Mouse (Mus musculus): ENCODE data around the gene Pdss2.

Pdss2 gene

GRCm38 (mm10) chr10:43440981-43441740 lies 219.9 kb downstream of the Pdss2 start:
- no peak for DNase-seq

DNA sequence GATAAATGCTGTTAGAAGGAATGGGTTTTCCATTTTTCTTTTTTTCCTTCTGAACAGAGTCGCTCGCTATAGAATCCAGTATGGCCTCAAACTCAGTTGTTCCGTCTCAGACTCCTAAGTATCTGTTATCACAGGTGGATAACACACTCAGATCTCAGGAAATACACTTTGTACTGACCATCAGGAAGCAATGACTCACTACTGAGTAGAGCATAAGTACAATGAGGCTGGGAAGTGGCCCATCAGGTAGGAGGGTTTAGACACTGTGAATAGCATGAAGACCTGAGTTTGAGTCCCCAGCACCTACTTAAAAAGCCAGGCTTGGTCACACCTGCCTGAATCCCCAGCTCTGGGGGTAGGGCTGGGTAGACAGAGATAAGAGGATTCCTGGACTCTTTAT lies 227.4 kb downstream of the Pdss2 start:
- DNase-seq = no peak

GRCm38 (mm10) chr10:43451848-43452662 lies 230.8 kb downstream of the Pdss2 start:
- peak; percentile 29 to 35 for DNase-seq

GRCm38 (mm10) chr10:43452663-43452996 lies 231.3 kb downstream of the Pdss2 start:
- no peak for DNase-seq

DNA sequence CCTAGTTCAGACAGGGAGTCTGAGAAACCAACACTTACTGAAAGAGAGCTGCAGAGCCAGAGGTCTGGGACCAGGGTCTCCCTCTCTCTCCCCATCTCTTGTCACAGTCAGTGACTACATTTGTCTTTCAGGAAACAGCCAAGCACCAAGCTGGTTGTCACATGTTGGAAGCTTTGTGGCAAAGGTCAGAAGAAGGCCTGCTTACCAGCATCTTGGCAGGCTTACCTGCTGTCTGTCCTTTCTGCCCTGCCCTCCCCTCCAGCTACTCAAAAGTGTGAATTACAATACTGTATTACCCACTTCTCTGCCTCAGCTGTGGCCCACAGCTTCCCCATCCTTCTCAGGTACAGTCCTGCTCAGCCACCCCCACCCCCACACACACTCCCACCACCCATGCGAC lies 232.9 kb downstream of the Pdss2 start:
- no peak for DNase-seq

- DNase-seq = no peak
Observed at GRCm38 (mm10) chr10:43454671-43455070, 233.4 kb downstream of the Pdss2 start.

DNA sequence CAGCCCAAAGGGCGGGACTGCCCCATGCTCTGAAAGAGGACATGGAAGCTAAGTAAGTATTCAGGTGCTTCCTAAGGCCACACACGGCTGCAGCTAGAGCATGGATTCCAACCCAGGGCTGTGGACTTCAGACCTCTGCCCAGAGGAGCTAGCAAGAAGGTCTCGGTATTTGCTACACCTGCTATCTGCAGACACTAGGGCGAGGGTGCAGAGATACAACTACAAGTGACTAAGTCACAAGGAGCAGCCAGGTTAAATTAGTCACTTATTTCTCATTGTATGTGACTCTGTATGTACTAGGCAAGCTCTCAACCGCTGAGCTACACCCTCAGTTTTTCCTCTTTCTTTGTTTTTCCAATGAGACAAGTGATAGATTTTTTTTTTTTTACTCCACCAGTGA lies 241.5 kb downstream of the Pdss2 start:
- DNase-seq = no peak

- DNase-seq = no peak
Observed at GRCm38 (mm10) chr10:43463227-43463626, 241.9 kb downstream of the Pdss2 start.

- DNase-seq = no peak
Observed at GRCm38 (mm10) chr10:43466223-43466622, 244.9 kb downstream of the Pdss2 start.

DNA sequence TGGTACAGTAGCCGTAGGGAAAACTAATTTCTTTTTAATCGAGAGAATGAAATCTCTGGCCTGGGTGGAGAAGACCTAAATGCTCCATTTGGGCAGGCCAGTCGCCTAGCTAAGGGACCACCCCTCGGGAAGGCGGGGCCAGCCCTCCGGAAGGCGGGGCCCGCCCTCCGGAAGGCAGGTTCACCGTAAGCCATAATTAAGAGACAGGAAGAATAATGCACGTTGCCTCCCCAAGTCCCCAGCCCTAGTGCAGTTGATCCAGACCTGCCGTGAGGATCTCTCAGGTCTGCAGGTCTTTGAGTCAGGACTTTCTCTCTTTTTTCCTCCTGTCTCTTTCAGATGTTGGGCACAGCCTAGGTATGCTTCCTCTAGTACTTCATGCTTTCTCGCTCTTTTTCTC lies 246.4 kb downstream of the Pdss2 start:
- DNase-seq = no peak

DNA sequence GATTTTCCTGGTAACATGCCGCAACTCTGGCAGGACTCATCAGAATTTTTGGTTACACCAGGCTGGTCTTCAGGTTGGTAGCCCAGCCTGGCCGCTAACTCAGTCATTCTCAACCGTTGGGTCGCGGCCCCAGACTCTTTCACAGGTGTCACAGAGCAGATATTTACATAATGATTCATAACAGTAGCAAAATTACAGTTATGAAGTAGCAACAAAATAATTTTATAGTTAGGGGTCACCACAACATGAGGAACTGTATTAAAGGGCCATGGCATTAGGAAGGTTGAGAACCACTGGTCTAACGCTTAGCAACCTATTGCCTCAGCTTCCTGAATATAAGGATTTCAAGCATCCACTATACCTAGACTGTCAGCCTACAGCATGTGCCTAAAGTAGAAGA lies 247.0 kb downstream of the Pdss2 start:
- DNase-seq = no peak

DNA sequence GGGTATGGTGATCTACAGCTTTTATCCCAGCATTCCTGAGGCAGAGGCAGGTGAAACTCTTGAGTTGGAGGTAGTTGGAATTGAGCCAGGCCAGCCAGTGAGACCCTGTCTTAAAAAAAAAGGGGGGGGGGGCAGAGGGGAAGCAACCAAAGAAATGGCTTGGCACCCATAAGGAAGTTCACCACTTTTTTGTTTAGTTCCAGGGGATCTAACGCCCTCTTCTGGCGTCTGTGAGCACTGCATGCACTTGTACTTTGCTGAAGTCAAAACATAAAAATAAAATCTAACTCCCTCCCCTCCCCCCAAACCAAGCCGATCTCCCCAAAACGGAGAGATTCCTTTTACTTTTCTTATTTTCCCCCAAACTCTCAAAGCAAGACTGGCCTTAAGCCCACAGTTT lies 254.1 kb downstream of the Pdss2 start:
- DNase-seq = no peak

- DNase-seq = no peak
Observed at GRCm38 (mm10) chr10:43477459-43477858, 256.2 kb downstream of the Pdss2 start.

GRCm38 (mm10) chr10:43477865-43478681 lies 256.8 kb downstream of the Pdss2 start:
- peak; percentile 11 to 17 for DNase-seq

- DNase-seq = peak; percentile 42 to 54
Observed at GRCm38 (mm10) chr10:43478751-43479435, 257.6 kb downstream of the Pdss2 start, which contains the start of gene Bend3. Bend3 (plus strand) TSS chr10:43478831.

DNA sequence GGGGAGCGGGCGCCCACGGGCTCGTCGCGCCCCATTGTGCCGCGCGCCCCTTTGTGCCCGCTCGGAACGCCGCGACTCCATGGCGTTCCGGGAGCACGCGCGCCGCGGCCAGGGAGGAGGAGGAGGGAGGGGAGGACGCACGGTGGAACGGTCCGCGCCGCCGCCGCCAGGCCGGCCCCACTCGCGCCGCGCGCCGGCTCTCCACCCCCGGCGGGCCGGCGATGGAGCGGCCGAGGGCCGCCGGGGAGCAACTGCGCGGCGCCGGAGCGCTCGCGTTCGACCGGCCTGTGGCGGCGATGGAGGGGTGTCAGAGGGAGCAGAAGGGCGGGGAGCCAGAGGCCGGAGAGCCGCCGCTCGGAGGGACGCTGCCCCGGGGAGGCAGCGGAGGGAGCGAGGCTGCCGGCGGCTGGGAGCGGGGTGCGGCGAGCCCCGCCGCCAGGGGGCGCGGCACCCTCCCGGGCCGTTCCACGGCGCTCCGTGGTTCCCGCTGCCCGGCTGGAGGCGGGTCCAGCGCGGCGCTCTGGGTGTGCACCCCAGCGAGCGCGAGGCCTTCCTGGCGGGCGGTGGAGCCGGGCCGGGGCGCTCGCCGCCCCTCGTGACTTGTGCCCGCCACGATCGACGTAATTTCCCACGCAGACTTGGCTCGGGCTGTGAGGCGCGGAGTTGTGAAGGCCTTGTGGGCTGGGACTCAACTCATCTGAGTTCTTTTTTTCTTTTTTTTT lies 258.3 kb downstream of the Pdss2 start:
- DNase-seq = peak; percentile 72 to 78

DNA sequence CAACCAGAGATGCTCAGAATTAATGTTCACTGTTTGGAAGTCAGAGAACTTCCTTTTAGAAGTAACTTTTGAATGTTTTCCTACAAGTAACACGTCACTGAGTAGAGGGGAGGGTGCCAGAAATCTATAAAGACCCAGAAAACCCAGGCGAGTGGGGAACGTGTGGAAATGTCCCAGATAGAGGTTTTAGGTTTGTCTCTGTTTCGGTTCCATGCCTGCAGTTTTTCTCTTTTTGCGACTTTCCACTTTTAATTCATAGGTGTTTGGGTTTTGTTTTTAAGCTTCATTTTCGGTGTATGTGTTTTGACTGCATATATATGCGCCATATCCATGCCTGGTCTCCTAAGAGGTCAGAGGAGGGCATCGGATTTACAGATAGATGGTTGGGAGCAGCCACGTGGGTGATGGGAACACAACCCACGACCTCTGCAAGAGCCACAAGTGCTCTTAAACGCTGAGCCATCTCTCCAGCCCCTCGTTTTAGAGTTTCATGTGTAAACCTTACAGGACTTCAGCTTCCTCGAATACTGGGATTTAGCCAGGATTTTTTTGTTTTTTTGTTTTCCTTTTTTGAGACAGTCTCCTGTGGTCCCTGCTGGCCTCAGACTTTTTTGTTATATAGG lies 259.1 kb downstream of the Pdss2 start:
- DNase-seq = no peak

GRCm38 (mm10) chr10:43481179-43481578 lies 259.9 kb downstream of the Pdss2 start:
- no peak for DNase-seq

GRCm38 (mm10) chr10:43482021-43482420 lies 260.7 kb downstream of the Pdss2 start:
- no peak for DNase-seq

DNA sequence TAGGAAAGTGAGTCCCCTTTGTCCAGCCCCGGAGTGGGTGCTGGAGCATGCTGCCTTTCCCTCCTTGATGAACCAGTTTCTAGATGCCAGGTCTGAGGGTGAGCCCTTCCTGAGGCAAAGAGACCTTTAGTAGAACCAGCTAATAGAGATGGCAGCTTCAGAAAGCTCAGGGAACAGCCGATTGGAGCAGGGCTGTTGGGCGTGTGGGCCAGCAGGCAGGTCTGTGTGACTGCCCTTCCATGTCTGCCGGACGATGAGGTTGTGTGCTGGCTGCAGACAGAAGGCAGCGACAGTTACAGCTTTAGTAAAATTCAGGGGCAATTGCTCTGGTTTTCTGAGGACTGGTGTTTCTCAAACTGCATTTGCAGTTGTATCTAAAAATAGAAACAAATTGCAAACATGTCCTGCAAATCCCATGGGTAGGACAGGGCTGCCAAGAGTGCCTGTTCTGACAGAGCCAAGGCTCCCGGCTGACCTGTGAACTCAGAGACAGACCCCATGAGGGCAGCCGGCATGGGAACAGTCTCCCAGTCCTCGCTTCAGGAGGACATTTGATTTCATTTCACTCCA lies 262.2 kb downstream of the Pdss2 start:
- no peak for DNase-seq

GRCm38 (mm10) chr10:43485751-43486268 lies 264.5 kb downstream of the Pdss2 start:
- no peak for DNase-seq

Data from thymus, adult 18-20 months (tissue).